In genomic region chr5:144084271-144084670, GRCm38 (mm10) we compare ENCODE assay signal across 17 mouse cellular contexts. TPM values are rescaled to one million over a fixed set of nuclear protein-coding genes. Genes with fewer than 3 reads are reported as not detected.
"Had no signal": no experiment of that assay in that cellular context is flagged by ENCODE, and none has a peak within 500 bp of the region (broad histone marks: within the 10 kb centered on the region; RNA-seq: fewer than 3 reads in every experiment).

No protein-coding gene starts in this region.

- ATAC-seq: lung, postnatal 0 days; midbrain, embryonic 13.5 days had no signal

- H3K4me3 ChIP-seq: limb, embryonic 13.5 days; liver, embryonic 15.5 days; midbrain, embryonic 13.5 days; neural tube, embryonic 15.5 days had no signal

- H3K27me3 ChIP-seq: liver, embryonic 15.5 days; midbrain, embryonic 13.5 days; neural tube, embryonic 15.5 days had no signal

- H3K27ac ChIP-seq: limb, embryonic 13.5 days; liver, embryonic 15.5 days; midbrain, embryonic 13.5 days; neural tube, embryonic 15.5 days had no signal

- DNase-seq: kidney, postnatal 25 days; layer of hippocampus, adult 9-11 months; lung, adult 2 months; lung, postnatal 36 days; right cerebral cortex, adult 18-20 months; right cerebral cortex, postnatal 25 days; thymus, adult 18-20 months; thymus, postnatal 14 days had no signal

- H3K9me3 ChIP-seq: limb, embryonic 13.5 days; liver, embryonic 15.5 days; midbrain, embryonic 13.5 days; neural tube, embryonic 15.5 days had no signal

- H3K9ac ChIP-seq: limb, embryonic 13.5 days; liver, embryonic 15.5 days; midbrain, embryonic 13.5 days; neural tube, embryonic 15.5 days had no signal

- H3K36me3 ChIP-seq: limb, embryonic 13.5 days; liver, embryonic 15.5 days; midbrain, embryonic 13.5 days; neural tube, embryonic 15.5 days had no signal

- H3K4me2 ChIP-seq: limb, embryonic 13.5 days; liver, embryonic 15.5 days; midbrain, embryonic 13.5 days; neural tube, embryonic 15.5 days had no signal

- H3K4me1 ChIP-seq: limb, embryonic 13.5 days; liver, embryonic 15.5 days; midbrain, embryonic 13.5 days; neural tube, embryonic 15.5 days had no signal

RNA-seq across cellular contexts. Expression of gene Ocm, which starts 57.8 kb away (rescaled TPM):
- total RNA-seq: liver, adult 2 months; megakaryocyte progenitor cell, adult 5-6 weeks; midbrain, postnatal 0 days had no signal
- polyA plus RNA-seq: limb, embryonic 13.5 days; liver, adult 2 months; liver, embryonic 15.5 days; lung, adult 2 months; midbrain, embryonic 13.5 days; neural tube, embryonic 11.5 days; neural tube, embryonic 15.5 days had no signal
